Mouse (Mus musculus) C3H10T1/2 (cell line): ENCODE measurements around the gene Gm5157. TPM values are rescaled to one million over a fixed set of nuclear protein-coding genes. Genes with fewer than 3 reads are reported as not detected.

Experiments
- polyA plus RNA-seq, 2 experiments: library from polyadenylated mRNA; unstranded; fragments of >200 nt; fragmentation: generic; extraction: Trizol; gene quantifications; one replicate each; pipeline ENCODE4 v1.2.1; 2012; ENCODE audit warnings: missing spikeins in 2 of 2

Gm5157 gene
- polyA plus RNA-seq: not detected

DNA sequence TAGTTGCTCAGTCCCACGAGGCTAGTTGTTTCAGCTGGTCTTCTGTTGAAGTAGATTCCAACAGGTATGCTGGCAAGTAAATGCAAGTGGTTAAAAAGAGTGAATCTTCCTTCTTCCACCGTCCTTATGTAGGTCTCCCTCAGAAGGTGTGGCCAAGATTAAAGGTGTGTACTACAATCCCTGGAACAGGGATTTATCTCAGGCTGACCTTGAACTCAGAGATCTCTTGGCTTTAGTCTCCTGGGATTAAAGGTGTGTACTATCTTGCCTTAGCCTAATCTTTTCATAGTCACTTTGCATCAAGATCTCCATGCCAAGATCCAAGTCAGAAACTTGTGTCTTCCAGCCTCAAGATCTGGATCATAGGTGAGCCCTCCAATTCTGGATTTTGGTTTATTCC, at the start of gene Gm5157:
Gm5157 (minus strand) TSS at position 101 of the 400 bp plus-strand sequence.

DNA sequence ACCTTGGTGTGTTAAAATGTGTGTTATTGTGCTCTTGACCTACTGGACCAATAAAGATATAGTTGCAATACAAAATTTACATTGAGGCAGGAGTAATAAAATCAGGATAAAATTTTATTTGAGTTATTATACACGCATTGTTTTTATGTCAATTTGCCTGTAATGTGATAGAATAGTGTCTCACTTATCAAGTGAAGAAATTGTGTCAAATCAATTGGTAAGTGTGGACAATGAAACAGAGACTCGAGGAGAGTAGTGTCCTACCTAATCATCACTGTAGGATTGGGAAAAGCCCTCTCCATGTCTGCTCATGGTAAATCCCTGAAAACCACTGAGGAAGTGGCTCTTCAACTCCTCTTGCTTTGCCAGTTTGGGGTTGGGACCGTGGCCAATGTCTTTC, 28.3 kb downstream of the Gm5157 start, which contains the start of gene Vmn1r123:
Vmn1r123 (plus strand) TSS at position 301 of the 400 bp plus-strand sequence.

Other genes with a start within 250 kb of the Gm5157 start
- gene Vmn1r119, start 178.0 kb downstream of the Gm5157 start, polyA plus RNA-seq: not detected
- gene Vmn1r120, start 136.6 kb downstream of the Gm5157 start, polyA plus RNA-seq: not detected
- not detected for gene Vmn1r121, start 91.9 kb downstream of the Gm5157 start, polyA plus RNA-seq
- not detected for gene Vmn1r122, start 56.3 kb downstream of the Gm5157 start, polyA plus RNA-seq
- not detected for gene Vmn1r123, start 28.2 kb downstream of the Gm5157 start, polyA plus RNA-seq
- gene Vmn1r124, start 70.2 kb upstream of the Gm5157 start, polyA plus RNA-seq: not detected
- not detected for gene Vmn1r125, start 81.8 kb upstream of the Gm5157 start, polyA plus RNA-seq
- not detected for gene Vmn1r126, start 111.0 kb upstream of the Gm5157 start, polyA plus RNA-seq
- gene Vmn1r127, start 129.4 kb upstream of the Gm5157 start, polyA plus RNA-seq: not detected
- not detected for gene Vmn1r128, start 158.9 kb upstream of the Gm5157 start, polyA plus RNA-seq
- gene Vmn1r129, start 170.9 kb upstream of the Gm5157 start, polyA plus RNA-seq: not detected
- not detected for gene Gm6882, start 242.3 kb upstream of the Gm5157 start, polyA plus RNA-seq